Mouse (Mus musculus) liver, adult 2 months (tissue): Measurements from ENCODE around the gene Rcor1.

ENCODE experiments used
- CTCF ChIP-seq: fragments of 200-500 bp; IDR thresholded peaks from 2 replicates; pipeline ENCODE4 v1.5.1; 2011; ENCODE audit warnings: low read depth, low read length, control low read depth
- POLR2A ChIP-seq: fragments of 200-500 bp; IDR thresholded peaks from 2 replicates; pipeline ENCODE4 v1.6.1; 2011; ENCODE audit warnings: low read length, control low read depth; ENCODE audit not compliant: insufficient read depth; ENCODE audit errors: extremely low read depth

- TF ChIP-seq CTCF (no peak), POLR2A (no peak)
These were observed 24.2 kb downstream of the Rcor1 start for GRCm38 (mm10) chr12:111063361-111063760.
